ENCODE assay signal across 17 mouse cellular contexts in the genomic region with DNA sequence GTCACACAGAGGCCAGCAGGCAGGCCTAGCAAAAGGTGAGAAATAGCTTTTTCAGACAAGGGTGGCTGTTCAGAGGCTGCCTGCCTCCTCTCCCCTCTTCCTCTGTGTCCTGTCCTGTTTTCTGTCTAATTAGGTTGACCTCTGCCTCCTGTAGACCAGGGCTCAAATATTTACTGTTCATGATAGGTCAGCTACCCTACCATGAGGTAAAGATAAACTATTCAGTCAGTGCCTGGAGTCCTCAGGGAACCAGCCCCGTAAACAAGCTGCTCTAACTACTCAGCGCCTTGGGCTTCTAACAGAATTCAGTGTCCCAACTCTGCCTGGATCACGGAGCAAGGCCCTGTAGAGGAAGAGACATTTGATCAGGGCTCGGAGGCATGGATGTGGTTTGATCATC. TPM values are rescaled to one million over a fixed set of nuclear protein-coding genes. Genes with fewer than 3 reads are reported as not detected.
"Had no signal": no experiment of that assay in that cellular context is flagged by ENCODE, and none has a peak within 500 bp of the region (broad histone marks: within the 10 kb centered on the region; RNA-seq: fewer than 3 reads in every experiment).

No protein-coding gene starts in this region.

- H3K9ac ChIP-seq: intestine, embryonic 15.5 days; limb, embryonic 12.5 days; liver, embryonic 13.5 days; lung, embryonic 14.5 days; midbrain, embryonic 12.5 days; neural tube, embryonic 13.5 days had no signal

- H3K36me3 ChIP-seq: intestine, embryonic 15.5 days; limb, embryonic 12.5 days; liver, embryonic 13.5 days; midbrain, embryonic 12.5 days; neural tube, embryonic 13.5 days had no signal

- H3K4me3 ChIP-seq: intestine, embryonic 15.5 days; layer of hippocampus, adult 2 months; limb, embryonic 12.5 days; liver, embryonic 13.5 days; midbrain, embryonic 12.5 days; neural tube, embryonic 13.5 days had no signal

- H3K4me1 ChIP-seq: intestine, embryonic 15.5 days; limb, embryonic 12.5 days; liver, embryonic 13.5 days; midbrain, embryonic 12.5 days had no signal

- H3K4me2 ChIP-seq: intestine, embryonic 15.5 days; limb, embryonic 12.5 days; liver, embryonic 13.5 days; lung, embryonic 14.5 days; midbrain, embryonic 12.5 days; neural tube, embryonic 13.5 days had no signal

- H3K27me3 ChIP-seq: intestine, embryonic 15.5 days; limb, embryonic 12.5 days; midbrain, embryonic 12.5 days; neural tube, embryonic 13.5 days had no signal

- H3K27ac ChIP-seq: intestine, embryonic 15.5 days; kidney, postnatal 0 days; layer of hippocampus, adult 2 months; limb, embryonic 12.5 days; liver, embryonic 13.5 days; macrophage; midbrain, embryonic 12.5 days; neural tube, embryonic 13.5 days had no signal

- DNase-seq: kidney, adult 18-20 months; kidney, postnatal 4 days; liver, embryonic 13.5 days; lung, embryonic 14.5 days; lung, postnatal 10 days; right cerebral cortex, adult 18-20 months; thymus, adult 18-20 months; thymus, postnatal 14 days had no signal

- ATAC-seq: intestine, embryonic 15.5 days; midbrain, embryonic 16.5 days had no signal

- H3K9me3 ChIP-seq: intestine, embryonic 15.5 days; limb, embryonic 12.5 days; liver, embryonic 13.5 days; midbrain, embryonic 12.5 days; neural tube, embryonic 13.5 days had no signal

RNA-seq across cellular contexts. Expression of gene Plek2, which starts 29.7 kb away (rescaled TPM):
- total RNA-seq: left cerebral cortex, postnatal 36 days had no signal
- polyA plus RNA-seq: macrophage had no signal
